Mouse (Mus musculus) forebrain, embryonic 14.5 days (tissue): Measurements from ENCODE around the gene Pecr. TPM values are rescaled to one million over a fixed set of nuclear protein-coding genes. Genes with fewer than 3 reads are reported as not detected.

Source experiments
- ATAC-seq: fragments of 200-750 bp; cut with Nextera tagmentation; 2 replicates; pipeline ENCODE4 v1.8.0; 2017; ENCODE audit warnings: mild to moderate bottlenecking, moderate library complexity
- DNase-seq: peaks from one replicate; pipeline ENCODE4 v3.0.0-alpha.2; 2015; ENCODE audit warnings: low spot score
- H3K27ac ChIP-seq: fragments of 300-500 bp; sonication (generic); 2 replicates; pipeline ENCODE4 v1.5.1; 2014; ENCODE audit warnings: low read depth, mild to moderate bottlenecking, control low read depth, low read length, moderate library complexity
- H3K27me3 ChIP-seq: fragments of 300-500 bp; sonication (generic); replicated peaks from 2 replicates; pipeline ENCODE4 v1.6.1; 2014; ENCODE audit warnings: low read length, control low read depth, mixed read lengths; ENCODE audit not compliant: control insufficient read depth, insufficient read depth
- H3K36me3 ChIP-seq: fragments of 300-500 bp; sonication (generic); 2 replicates; pipeline ENCODE4 v1.6.1; 2014; ENCODE audit warnings: low read length, control low read depth; ENCODE audit not compliant: control insufficient read depth, insufficient read depth
- H3K4me1 ChIP-seq: fragments of 300-500 bp; sonication (generic); 2 replicates; pipeline ENCODE4 v1.6.1; 2014; ENCODE audit warnings: antibody characterized with exemption, low read length, control low read depth; ENCODE audit not compliant: control insufficient read depth, insufficient read depth
- H3K4me2 ChIP-seq: fragments of 300-500 bp; sonication (generic); 2 replicates; pipeline ENCODE4 v1.6.1; 2014; ENCODE audit warnings: mild to moderate bottlenecking, control low read depth, low read length
- H3K4me3 ChIP-seq: fragments of 300-500 bp; sonication (generic); 2 replicates; pipeline ENCODE4 v1.5.1; 2014; ENCODE audit warnings: low read depth, low read length, control low read depth
- H3K9ac ChIP-seq: fragments of 300-500 bp; sonication (generic); 2 replicates; pipeline ENCODE4 v1.6.1; 2014; ENCODE audit warnings: mild to moderate bottlenecking, low read length, control low read depth, moderate library complexity
- H3K9me3 ChIP-seq: fragments of 300-500 bp; sonication (generic); replicated peaks from 2 replicates; pipeline ENCODE4 v1.6.1; 2016; ENCODE audit warnings: low read length, control low read depth, mixed read lengths; ENCODE audit not compliant: control insufficient read depth
- WGBS: fragments of 180-500 bp; shearing (Covaris S2); extraction: QIAGEN DNeasy Blood & Tissue Kit; methylation state at CpG from one replicate; pipeline ENCODE4 v1.1.7; 2014; 5-methylcytosine and 5-hydroxymethylcytosine counted together
- polyA plus RNA-seq: library from polyadenylated mRNA; unstranded; fragments of >200 nt; fragmentation: Nextera tagmentation; extraction: Ambion mirVana; gene quantifications from 2 replicates; pipeline ENCODE4 v1.2.1, GENCODE M21; 2014

Pecr gene
- polyA plus RNA-seq, 1 experiment from 2014 or later, result 10.3 TPM

GRCm38 (mm10) chr1:72312701-72313398 is 28.7 kb upstream of the Pecr start:
- Histone ChIP-seq H3K27me3 (no peaks in the 10 kb centered on the region), H3K4me2 (no peak overlapping the region), H3K4me1 (no peaks in the 10 kb centered on the region), H3K4me3 (no peak overlapping the region), H3K36me3 (peaks cover 7% of the 10 kb centered on the region), H3K9ac (no peak overlapping the region), H3K27ac (no peak overlapping the region), H3K9me3 (no peaks in the 10 kb centered on the region)
- WGBS, result 84% methylated on average over 9 of the region's 9 CpGs
- ATAC-seq, result no peak
- no peak for DNase-seq

- H3K4me1 ChIP-seq, result 0 out of 2 replicates have a peak, but pooled peaks cover 3% of the 10 kb centered on the region
- H3K27ac ChIP-seq, result no peak overlapping the region
- no peak overlapping the region; the same call in 1 of the 2 replicates for H3K9ac ChIP-seq
- H3K27me3 ChIP-seq, result no peaks in the 10 kb centered on the region
- WGBS, result 64% methylated on average over 6 of the region's 6 CpGs
- ATAC-seq (no peak), DNase-seq (no peak)
- H3K4me3 ChIP-seq, result no peak overlapping the region
- no peaks in the 10 kb centered on the region for H3K36me3 ChIP-seq
- H3K4me2 ChIP-seq, result no peak overlapping the region
- H3K9me3 ChIP-seq, result no peaks in the 10 kb centered on the region
These were observed 25.8 kb upstream of the Pecr start for GRCm38 (mm10) chr1:72309744-72310424.

DNA sequence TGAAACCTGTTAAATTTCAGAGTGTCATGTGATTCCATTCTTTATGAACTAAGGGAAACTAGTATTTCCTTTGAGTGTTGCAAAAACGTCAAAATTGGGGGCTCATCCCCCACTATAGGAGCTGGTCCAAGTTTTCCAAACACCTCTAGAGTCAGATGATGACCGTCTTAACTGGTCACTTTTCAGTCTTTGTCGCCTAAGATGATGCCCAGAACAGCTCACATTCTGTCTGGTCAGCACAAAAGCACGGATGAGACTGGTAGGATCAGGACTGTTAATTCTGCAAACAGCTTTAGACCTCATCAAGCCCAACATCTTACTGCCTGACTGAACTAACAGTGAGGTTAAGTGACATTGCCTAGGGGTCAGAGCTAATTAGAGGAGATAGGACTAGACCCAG is 24.8 kb upstream of the Pecr start:
- 72% methylated on average over 4 of the region's 4 CpGs for WGBS
- H3K9me3 ChIP-seq, result no peaks in the 10 kb centered on the region
- H3K27ac ChIP-seq, result no peak overlapping the region
- 0 out of 2 replicates have a peak, but pooled peaks cover 3% of the 10 kb centered on the region for H3K4me1 ChIP-seq
- ATAC-seq (no peak), DNase-seq (no peak)
- no peak overlapping the region for H3K9ac ChIP-seq
- no peaks in the 10 kb centered on the region for H3K27me3 ChIP-seq
- no peak overlapping the region for H3K4me3 ChIP-seq
- H3K36me3 ChIP-seq, result no peaks in the 10 kb centered on the region
- no peak overlapping the region for H3K4me2 ChIP-seq

GRCm38 (mm10) chr1:72307317-72307798 is 23.2 kb upstream of the Pecr start, which contains the start of gene Xrcc5:
TSS of gene Xrcc5 (plus strand) at chr1:72307421.
- Histone ChIP-seq H3K4me1 (0 out of 2 replicates have a peak, but pooled peaks cover 3% of the 10 kb centered on the region), H3K36me3 (no peaks in the 10 kb centered on the region), H3K27ac (peak within 1 kb of the TSS; percentile 88), H3K9ac (peak within 1 kb of the TSS; percentile 84), H3K9me3 (no peaks in the 10 kb centered on the region), H3K4me3 (peak within 1 kb of the TSS; percentile 51), H3K4me2 (peak within 1 kb of the TSS; percentile 55), H3K27me3 (no peaks in the 10 kb centered on the region)
- WGBS, result under 1% methylated on average over 21 of the region's 21 CpGs
- ATAC-seq, result peak; percentile 99
- DNase-seq, result peak; percentile 99

GRCm38 (mm10) chr1:72306679-72307181 is 22.6 kb upstream of the Pecr start:
- no peaks in the 10 kb centered on the region for H3K9me3 ChIP-seq
- H3K36me3 ChIP-seq, result no peaks in the 10 kb centered on the region
- 4% methylated on average over 11 of the region's 11 CpGs for WGBS
- ATAC-seq, result peak; percentile 88
- H3K4me1 ChIP-seq, result 0 out of 2 replicates have a peak, but pooled peaks cover 3% of the 10 kb centered on the region
- DNase-seq, result peak; percentile 52
- peak overlapping the region; percentile 51 for H3K4me3 ChIP-seq
- peak overlapping the region; percentile 84 for H3K9ac ChIP-seq
- peak overlapping the region; percentile 88 for H3K27ac ChIP-seq
- no peaks in the 10 kb centered on the region for H3K27me3 ChIP-seq
- peak overlapping the region; percentile 55 for H3K4me2 ChIP-seq

- ATAC-seq, result no peak
- Histone ChIP-seq H3K4me3 (no peak overlapping the region), H3K36me3 (0 out of 2 replicates have a peak, but pooled peaks cover 3% of the 10 kb centered on the region), H3K4me2 (peak overlapping the region; percentile 55), H3K9me3 (no peaks in the 10 kb centered on the region), H3K9ac (no peak overlapping the region), H3K27me3 (no peaks in the 10 kb centered on the region), H3K27ac (no peak overlapping the region), H3K4me1 (0 out of 2 replicates have a peak, but pooled peaks cover 3% of the 10 kb centered on the region)
- DNase-seq, result peak; percentile 10
- 32% methylated on average over 3 of the region's 3 CpGs for WGBS
These were observed 22.1 kb upstream of the Pecr start for GRCm38 (mm10) chr1:72306241-72306640.

DNA sequence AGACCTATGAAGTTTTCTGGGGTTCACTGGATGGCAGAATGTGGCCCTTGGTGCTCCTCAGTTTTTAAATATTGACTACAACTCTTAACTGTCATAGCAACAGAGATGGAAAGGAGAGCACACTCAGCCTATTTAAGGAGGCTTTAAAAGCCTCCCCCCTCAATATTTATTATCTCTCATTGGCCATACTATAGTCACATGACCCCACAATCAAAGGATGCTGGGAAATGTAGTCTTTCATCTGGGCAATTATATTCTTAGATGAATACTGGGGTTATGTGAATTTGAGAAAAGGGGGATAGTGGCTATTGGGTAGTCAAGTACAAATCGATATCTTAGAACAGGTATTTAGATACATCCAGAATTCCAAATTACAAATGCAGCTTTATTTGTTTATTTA is 17.7 kb upstream of the Pecr start:
- H3K4me3 ChIP-seq, result no peak overlapping the region
- peaks cover 13% of the 10 kb centered on the region for H3K36me3 ChIP-seq
- WGBS, result 93% methylated on average over 1 of the region's 1 CpGs
- ATAC-seq (no peak), DNase-seq (no peak)
- H3K27me3 ChIP-seq, result no peaks in the 10 kb centered on the region
- 0 out of 2 replicates have a peak, but pooled peaks cover 3% of the 10 kb centered on the region for H3K4me1 ChIP-seq
- H3K27ac ChIP-seq, result no peak overlapping the region
- H3K9me3 ChIP-seq, result no peaks in the 10 kb centered on the region
- no peak overlapping the region for H3K9ac ChIP-seq
- no peak overlapping the region for H3K4me2 ChIP-seq

GRCm38 (mm10) chr1:72295746-72296145 is 11.6 kb upstream of the Pecr start:
- H3K4me1 ChIP-seq, result no peaks in the 10 kb centered on the region
- H3K9ac ChIP-seq, result no peak overlapping the region
- ATAC-seq, result no peak
- no peaks in the 10 kb centered on the region for H3K9me3 ChIP-seq
- peaks cover 13% of the 10 kb centered on the region for H3K36me3 ChIP-seq
- H3K27me3 ChIP-seq, result no peaks in the 10 kb centered on the region
- WGBS, result 92% methylated on average over 8 of the region's 8 CpGs
- DNase-seq, result no peak
- H3K27ac ChIP-seq, result no peak overlapping the region
- no peak overlapping the region for H3K4me3 ChIP-seq
- no peak overlapping the region for H3K4me2 ChIP-seq
